Mouse (Mus musculus): Measurements from ENCODE around the gene Gm21887. TPM values are rescaled to one million over a fixed set of nuclear protein-coding genes. Genes with fewer than 3 reads are reported as not detected.
A peak's percentile ranks its signal among the peaks of the same experiment; 100 is the strongest.
"Not testable (repeated sequence)": the region's sequence is repeated elsewhere in the genome, so short reads cannot be mapped to it uniquely, and the experiment has no call there.

The Gm21887 gene
- total RNA-seq, 2 experiments from 2014 or later: 25.3 to 29.1 TPM

- H3K27ac ChIP-seq; intact Hi-C loops (cut with DNase I); H3K4me3 ChIP-seq: not testable (repeated sequence)
- peak; percentile 27 for DNase-seq
Measured at GRCm38 (mm10) chrX:169992951-169993547, 16.4 kb upstream of the Gm21887 start.

- DNase-seq: peak; percentile 74
- H3K27ac ChIP-seq; H3K4me3 ChIP-seq; intact Hi-C loops (cut with DNase I): not testable (repeated sequence)
Measured at GRCm38 (mm10) chrX:169994011-169994865, 15.2 kb upstream of the Gm21887 start.

- DNase-seq; intact Hi-C loops (cut with DNase I); H3K27ac ChIP-seq; H3K4me3 ChIP-seq: not testable (repeated sequence)
Measured at GRCm38 (mm10) chrX:169994866-169995711, 14.4 kb upstream of the Gm21887 start.

DNA sequence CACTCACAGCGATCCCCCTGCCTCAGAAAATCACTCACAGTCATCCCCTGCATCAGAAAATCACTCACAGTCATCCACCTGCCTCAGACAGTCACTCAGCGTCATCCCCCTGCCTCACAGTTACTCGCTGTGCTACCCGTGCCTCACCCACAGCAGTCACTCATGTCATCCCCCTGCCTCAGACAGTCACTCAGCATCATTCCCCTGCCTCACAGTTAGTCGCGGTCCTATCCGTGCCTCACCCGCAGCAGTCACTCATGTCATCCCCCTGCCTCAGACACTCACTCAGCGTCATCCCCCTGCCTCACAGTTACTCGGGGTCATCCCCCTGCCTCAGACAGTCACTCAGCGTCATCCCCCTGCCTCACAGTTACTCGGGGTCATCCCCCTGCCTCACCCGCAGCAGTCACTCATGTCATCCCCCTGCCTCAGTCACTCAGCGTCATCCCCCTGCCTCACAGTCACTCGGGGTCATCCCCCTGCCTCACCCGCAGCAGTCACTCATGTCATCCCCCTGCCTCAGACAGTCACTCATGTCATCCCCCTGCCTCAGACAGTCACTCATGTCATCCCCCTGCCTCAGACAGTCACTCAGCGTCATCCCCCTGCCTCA is 13.4 kb upstream of the Gm21887 start:
- DNase-seq; H3K27ac ChIP-seq; H3K4me3 ChIP-seq; intact Hi-C loops (cut with DNase I): not testable (repeated sequence)

- Histone ChIP-seq H3K4me3 (peak overlapping the region; percentile 67), H3K27ac (peak overlapping the region; percentile 4; the same call in 1 of the 2 replicates)
- intact Hi-C loops (cut with DNase I): not testable (repeated sequence)
- DNase-seq: peak; percentile 83
Measured at GRCm38 (mm10) chrX:169996926-169997325, 12.5 kb upstream of the Gm21887 start.

DNA sequence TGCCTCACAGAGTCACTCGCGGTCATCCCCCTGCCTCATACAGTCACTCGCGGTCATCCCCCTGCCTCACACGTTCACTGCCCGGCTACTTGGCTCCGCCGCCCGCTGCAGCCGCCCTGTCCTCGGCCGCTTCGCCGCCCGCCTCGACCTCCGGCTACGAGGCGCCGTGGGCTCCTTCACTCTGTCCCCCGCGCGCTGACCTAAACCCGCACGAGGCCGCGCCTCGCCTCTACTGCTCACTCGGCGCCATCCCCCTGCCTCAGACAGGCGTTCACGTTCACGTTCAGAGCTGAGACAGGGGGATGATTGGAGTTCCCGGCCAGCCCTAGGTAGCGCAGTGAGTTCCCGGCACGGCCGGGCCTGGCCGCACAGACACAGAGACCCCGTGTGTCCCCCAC is 12.0 kb upstream of the Gm21887 start:
- DNase-seq: peak; percentile 85
- intact Hi-C loops (cut with DNase I): not testable (repeated sequence)
- Histone ChIP-seq H3K27ac (peak overlapping the region; percentile 52), H3K4me3 (peak overlapping the region; percentile 67)

- H3K27ac ChIP-seq: peak overlapping the region; percentile 52
- intact Hi-C loops (cut with DNase I): not testable (repeated sequence)
- DNase-seq: peak; percentile 100
- peak overlapping the region; percentile 67 for H3K4me3 ChIP-seq
Measured at GRCm38 (mm10) chrX:169997854-169998456, 11.5 kb upstream of the Gm21887 start.

DNA sequence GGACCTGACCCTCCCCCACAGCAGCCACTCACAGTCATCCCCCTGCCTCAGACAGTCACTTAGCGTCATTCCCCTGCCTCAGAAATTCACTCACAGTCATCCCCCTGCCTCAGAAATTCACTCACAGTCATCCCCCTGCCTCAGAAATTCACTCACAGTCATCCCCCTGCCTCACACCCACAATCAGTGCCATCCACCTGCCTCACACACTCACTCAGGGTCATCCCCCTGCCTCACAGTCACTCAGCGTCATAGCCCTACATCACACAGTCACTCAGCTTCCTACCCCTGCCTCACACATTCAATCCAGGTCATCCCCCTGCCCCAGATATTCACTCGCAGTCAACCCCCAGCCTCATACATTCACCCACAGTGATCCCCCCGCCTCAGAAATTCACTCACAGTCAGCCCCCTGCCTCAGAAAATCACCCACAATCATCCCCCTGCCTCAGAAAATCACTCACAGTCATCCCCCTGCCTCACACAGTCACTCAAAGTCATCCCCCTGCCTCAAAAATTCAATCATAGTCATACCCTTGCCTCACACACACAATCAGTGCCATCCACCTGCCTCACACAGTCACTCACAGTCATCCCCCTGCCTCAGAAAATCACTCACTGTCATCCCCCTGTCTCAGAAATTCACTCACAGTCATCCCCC is 10.8 kb upstream of the Gm21887 start:
- H3K27ac ChIP-seq, DNase-seq: not testable (repeated sequence)
- peak overlapping the region; percentile 67 for H3K4me3 ChIP-seq
- intact Hi-C loops (cut with DNase I): loop anchor here (1.0 kb wide), 1 partner anchor 7 kb away; no protein-coding TSS in a partner anchor

- DNase-seq, H3K4me3 ChIP-seq, H3K27ac ChIP-seq: not testable (repeated sequence)
- intact Hi-C loops (cut with DNase I): loop anchor here (1.0 kb wide), 1 partner anchor 8 kb away; no protein-coding TSS in a partner anchor
Measured at GRCm38 (mm10) chrX:169999226-169999883, 10.1 kb upstream of the Gm21887 start.

DNA sequence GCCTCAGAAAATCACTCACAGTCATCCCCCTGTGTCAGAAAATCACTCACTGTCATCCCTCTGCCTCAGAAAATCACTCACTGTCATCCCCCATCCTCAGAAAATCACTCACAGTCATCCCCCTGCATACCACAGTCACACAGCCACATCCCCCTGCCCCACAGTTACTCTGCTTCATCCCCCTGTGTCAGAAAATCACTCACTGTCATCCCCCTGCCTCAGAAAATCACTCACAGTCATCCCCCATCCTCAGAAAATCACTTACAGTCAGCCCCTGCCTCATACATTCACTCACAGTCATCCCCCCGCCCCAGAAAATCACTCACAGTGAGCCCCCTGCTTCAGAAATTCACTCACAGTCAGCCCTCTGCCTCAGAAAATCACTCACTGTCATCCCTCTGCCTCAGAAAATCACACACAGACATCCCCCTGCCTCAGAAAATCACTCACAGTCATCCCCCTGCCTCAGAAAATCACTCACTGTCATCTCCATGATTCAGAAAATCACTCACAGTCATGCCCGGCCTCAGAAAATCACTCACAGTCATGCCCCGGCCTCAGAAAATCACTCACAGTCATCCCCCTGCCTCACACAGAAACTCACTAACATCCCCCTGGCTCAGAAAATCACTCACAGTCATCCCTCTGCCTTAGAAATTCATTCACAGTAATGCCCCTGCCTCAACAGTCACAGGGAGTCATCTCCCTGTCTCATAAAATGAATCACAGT is 9.4 kb upstream of the Gm21887 start:
- not testable (repeated sequence) for DNase-seq, H3K27ac ChIP-seq, H3K4me3 ChIP-seq
- intact Hi-C loops (cut with DNase I): loop anchor here (1.0 kb wide), 1 partner anchor 9 kb away; no protein-coding TSS in a partner anchor

DNA sequence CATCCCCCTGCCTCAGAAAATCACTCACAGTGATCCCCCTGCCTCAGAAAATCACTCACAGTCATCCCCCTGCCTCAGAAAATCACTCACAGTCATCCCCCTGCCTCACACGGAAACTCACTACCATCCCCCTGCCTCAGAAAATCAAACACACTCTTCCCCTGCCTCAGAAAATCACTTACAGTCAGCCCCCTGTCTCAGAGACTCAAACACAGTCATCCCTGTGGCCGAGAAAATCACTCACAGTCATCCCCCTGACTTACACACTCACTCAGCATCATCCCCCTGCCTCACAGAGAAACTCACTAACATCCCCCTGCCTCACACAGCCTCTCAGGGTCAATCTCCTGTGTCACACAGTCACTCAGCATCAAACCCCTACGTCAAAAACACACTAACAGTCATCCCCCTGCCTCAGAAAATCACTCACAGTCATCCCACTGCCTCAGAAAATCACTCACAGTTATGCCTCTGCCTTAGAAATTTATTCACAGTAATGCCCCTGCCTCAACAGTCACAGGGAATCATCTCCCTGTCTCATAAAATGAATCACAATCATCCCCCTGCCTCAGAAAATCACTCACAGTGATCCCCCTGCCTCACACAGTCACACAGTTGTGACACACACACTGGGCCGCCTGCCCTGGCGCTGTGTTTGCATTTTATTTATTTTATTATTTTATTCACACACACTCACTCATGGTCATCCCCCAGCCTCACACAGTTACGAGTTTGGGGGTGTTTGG is 8.6 kb upstream of the Gm21887 start:
- H3K27ac ChIP-seq; DNase-seq; H3K4me3 ChIP-seq; intact Hi-C loops (cut with DNase I): not testable (repeated sequence)

DNA sequence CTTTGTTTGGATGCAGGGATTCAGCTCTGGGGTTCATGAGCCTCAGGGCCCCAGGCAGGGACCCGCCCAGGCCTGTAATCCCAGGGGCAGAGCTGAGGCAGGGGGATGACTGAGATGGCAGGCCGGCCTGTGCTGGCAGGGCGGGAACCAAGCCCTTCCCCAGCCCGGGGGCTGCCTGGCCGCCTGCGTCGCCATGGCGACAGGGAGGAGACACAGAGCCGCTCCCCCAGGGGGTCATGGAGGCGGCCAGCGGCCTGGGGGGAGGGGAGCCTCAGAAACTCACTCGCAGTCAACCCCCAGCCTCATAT is 8.1 kb upstream of the Gm21887 start:
- intact Hi-C loops (cut with DNase I); DNase-seq; H3K4me3 ChIP-seq; H3K27ac ChIP-seq: not testable (repeated sequence)

DNA sequence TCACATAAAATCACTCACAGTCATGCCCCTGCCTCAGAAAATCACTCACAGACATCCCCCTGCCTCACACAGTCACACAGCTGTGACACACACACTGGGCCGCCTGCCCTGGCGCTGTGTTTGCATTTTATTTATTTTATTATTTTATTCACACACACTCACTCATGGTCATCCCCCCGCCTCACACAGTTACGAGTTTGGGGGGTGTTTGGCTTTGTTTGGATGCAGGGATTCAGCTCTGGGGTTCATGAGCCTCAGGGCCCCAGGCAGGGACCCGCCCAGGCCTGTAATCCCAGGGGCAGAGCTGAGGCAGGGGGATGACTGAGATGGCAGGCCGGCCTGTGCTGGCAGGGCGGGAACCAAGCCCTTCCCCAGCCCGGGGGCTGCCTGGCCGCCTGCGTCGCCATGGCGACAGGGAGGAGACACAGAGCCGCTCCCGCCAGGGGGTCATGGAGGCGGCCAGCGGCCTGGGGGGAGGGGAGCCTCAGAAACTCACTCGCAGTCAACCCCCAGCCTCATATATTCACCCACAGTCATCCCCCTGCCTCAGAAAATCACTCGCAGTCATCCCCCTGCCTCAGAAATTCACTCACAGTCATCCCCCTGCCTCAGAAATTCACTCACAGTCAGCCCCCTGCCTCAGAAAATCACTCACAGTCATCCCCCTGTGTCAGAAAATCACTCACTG is 6.8 kb upstream of the Gm21887 start:
- intact Hi-C loops (cut with DNase I); H3K4me3 ChIP-seq; H3K27ac ChIP-seq; DNase-seq: not testable (repeated sequence)

DNA sequence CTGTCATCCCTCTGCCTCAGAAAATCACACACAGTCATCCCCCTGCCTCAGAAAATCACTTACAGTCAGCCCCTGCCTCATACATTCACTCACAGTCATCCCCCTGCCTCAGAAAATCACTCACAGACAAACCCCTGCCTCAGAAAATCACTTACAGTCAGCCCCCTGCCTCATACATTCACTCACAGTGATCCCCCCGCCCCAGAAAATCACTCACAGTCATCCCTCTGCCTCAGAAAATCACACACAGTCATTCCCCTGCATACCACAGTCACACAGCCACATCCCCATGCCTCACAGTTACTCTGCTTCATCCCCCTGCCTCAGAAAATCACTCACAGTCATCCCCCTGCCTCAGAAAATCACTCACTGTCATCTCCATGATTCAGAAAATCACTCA is 5.9 kb upstream of the Gm21887 start:
- DNase-seq; intact Hi-C loops (cut with DNase I); H3K27ac ChIP-seq; H3K4me3 ChIP-seq: not testable (repeated sequence)

Data from gastrocnemius, adult 2 months (tissue).